Comparison of ENCODE assay signal across 28 mouse cellular contexts in the genomic region with DNA sequence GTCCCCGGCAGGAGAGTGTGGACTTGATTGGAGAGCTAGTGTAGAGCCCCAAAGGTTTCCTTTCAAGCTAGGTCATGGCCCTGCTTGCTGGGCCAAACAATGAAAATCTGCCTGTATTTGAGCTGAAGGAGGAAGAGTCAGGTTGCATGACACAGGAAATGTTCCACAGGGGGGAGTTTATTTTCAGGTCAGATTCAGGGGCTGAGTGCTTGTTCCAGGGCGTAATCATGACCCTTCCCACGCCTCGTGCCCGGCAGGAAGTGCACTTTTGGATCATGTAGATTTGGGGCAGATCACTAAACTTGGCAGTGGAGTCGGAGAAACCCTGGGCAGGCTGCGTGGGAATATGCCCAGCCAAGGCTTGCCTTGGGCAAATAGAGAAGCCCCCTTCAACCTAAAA.
DNase-seq lines count a peak whose midpoint lies in the region; ATAC-seq and TF ChIP-seq lines count a peak whose summit lies in the region.
"Had no signal": no experiment of that assay in that cellular context is flagged by ENCODE, and none has a peak within 500 bp of the region (broad histone marks: within the 10 kb centered on the region; RNA-seq: fewer than 3 reads in every experiment).

No protein-coding gene starts in this region.

- DNase-seq in heart, adult 9 months (ENCODE audit: low spot score in 2 of 2): peak; percentile 30 to 52
- no peak for DNase-seq in heart, postnatal 14 days
- DNase-seq in layer of hippocampus, adult 2 months (ENCODE audit: low spot score in 2 of 2): no peak
- no peak for DNase-seq in layer of hippocampus, adult 11-12 months (ENCODE audit: low spot score)
- DNase-seq in kidney, postnatal 14 days: peak; percentile 44
- no peak for DNase-seq in hindbrain, embryonic 14.5 days (ENCODE audit: low spot score)
- DNase-seq: adrenal gland, adult 8-10 months; B cell, adult 2 months; cerebellum, adult 18-20 months; cerebellum, postnatal 14 days; embryo, embryonic 11 days; gastrocnemius, adult 2 months; heart, postnatal 36 days; layer of hippocampus, postnatal 36 days; liver, postnatal 0 days; right cerebral cortex, postnatal 14 days had no signal

- no peaks in the 10 kb centered on the region for H3K36me3 ChIP-seq in hindbrain, embryonic 14.5 days (replicated peaks; ENCODE audit: control insufficient read depth, insufficient read depth)
- H3K36me3 ChIP-seq: G1E; heart, embryonic 13.5 days; hindbrain, embryonic 15.5 days; intestine, embryonic 15.5 days; limb, embryonic 12.5 days; midbrain, embryonic 13.5 days had no signal

- ATAC-seq in inflammation-experienced regulatory T-cells, adult 6 months: no peak
- no peak for ATAC-seq in hindbrain, embryonic 14.5 days (ENCODE audit: low FRiP score)
- ATAC-seq: forebrain, embryonic 13.5 days; intestine, embryonic 15.5 days; liver, postnatal 0 days; midbrain, embryonic 13.5 days; Patski had no signal

- no peak overlapping the region for H3K4me2 ChIP-seq in hindbrain, embryonic 14.5 days (replicated peaks)
- H3K4me2 ChIP-seq: forebrain, embryonic 13.5 days; heart, embryonic 13.5 days; hindbrain, embryonic 15.5 days; intestine, embryonic 15.5 days; limb, embryonic 12.5 days; liver, embryonic 11.5 days; midbrain, embryonic 13.5 days had no signal

- intact Hi-C loops in heart, postnatal 14 days (cut with DNase I): no loop called here

- H3K9ac ChIP-seq in hindbrain, embryonic 14.5 days: no peak overlapping the region
- H3K9ac ChIP-seq: forebrain, embryonic 13.5 days; heart, embryonic 13.5 days; hindbrain, embryonic 15.5 days; intestine, embryonic 15.5 days; limb, embryonic 12.5 days; liver, postnatal 0 days; midbrain, embryonic 13.5 days had no signal

- H3K27me3 ChIP-seq in hindbrain, embryonic 14.5 days (ENCODE audit: control insufficient read depth, insufficient read depth, low read length): no peaks in the 10 kb centered on the region
- H3K27me3 ChIP-seq: CH12.LX; forebrain, embryonic 13.5 days; heart, embryonic 13.5 days; hindbrain, embryonic 15.5 days; intestine, embryonic 15.5 days; limb, embryonic 12.5 days; megakaryocyte, embryonic 14.5 days; midbrain, embryonic 13.5 days; Patski had no signal

- H3K9me3 ChIP-seq in hindbrain, embryonic 14.5 days (ENCODE audit: control insufficient read depth, low read length): no peaks in the 10 kb centered on the region
- H3K9me3 ChIP-seq: forebrain, embryonic 13.5 days; heart, embryonic 13.5 days; hindbrain, embryonic 15.5 days; intestine, embryonic 15.5 days; limb, embryonic 12.5 days; megakaryocyte, embryonic 14.5 days; midbrain, embryonic 13.5 days had no signal

- WGBS in hindbrain, embryonic 14.5 days: 85% methylated on average over 7 of the region's 7 CpGs

- no peak overlapping the region for H3K4me3 ChIP-seq in layer of hippocampus, adult 2 months
- H3K4me3 ChIP-seq in hindbrain, embryonic 14.5 days (replicated peaks; ENCODE audit: low read length): no peak overlapping the region
- H3K4me3 ChIP-seq: forebrain, embryonic 13.5 days; gastrocnemius, adult 2 months; heart, embryonic 13.5 days; hindbrain, embryonic 15.5 days; intestine, embryonic 15.5 days; limb, embryonic 12.5 days; megakaryocyte, embryonic 14.5 days; midbrain, embryonic 13.5 days had no signal

- H3K4me1 ChIP-seq in hindbrain, embryonic 14.5 days (replicated peaks; ENCODE audit: control insufficient read depth, insufficient read depth, low read length): no peaks in the 10 kb centered on the region
- H3K4me1 ChIP-seq: forebrain, embryonic 13.5 days; heart, embryonic 13.5 days; hindbrain, embryonic 15.5 days; intestine, embryonic 15.5 days; megakaryocyte, embryonic 14.5 days; midbrain, embryonic 13.5 days had no signal

- TF ChIP-seq CTCF in layer of hippocampus, adult 2 months (conservative IDR thresholded peaks at IDR 0.05): no peak

- H3K27ac ChIP-seq in layer of hippocampus, adult 2 months: peak overlapping the region; percentile 41
- H3K27ac ChIP-seq in hindbrain, embryonic 14.5 days: no peak overlapping the region
- H3K27ac ChIP-seq: forebrain, embryonic 13.5 days; gastrocnemius, adult 2 months; heart, embryonic 13.5 days; hindbrain, embryonic 15.5 days; intestine, embryonic 15.5 days; limb, embryonic 12.5 days; midbrain, embryonic 13.5 days had no signal

Comparison
In these comparisons a context has a peak if more than half of its experiments do, and no peak if none do; other contexts are left out.
1. DNase-seq: peak in heart, adult 9 months (2 of 2) and kidney, postnatal 14 days (single experiment); none in heart, postnatal 14 days (0 of 2), layer of hippocampus, adult 2 months (0 of 2), layer of hippocampus, adult 11-12 months (single experiment) and hindbrain, embryonic 14.5 days (single experiment).